Mouse (Mus musculus): ENCODE results near the gene Brix1.

Brix1 gene

DNA sequence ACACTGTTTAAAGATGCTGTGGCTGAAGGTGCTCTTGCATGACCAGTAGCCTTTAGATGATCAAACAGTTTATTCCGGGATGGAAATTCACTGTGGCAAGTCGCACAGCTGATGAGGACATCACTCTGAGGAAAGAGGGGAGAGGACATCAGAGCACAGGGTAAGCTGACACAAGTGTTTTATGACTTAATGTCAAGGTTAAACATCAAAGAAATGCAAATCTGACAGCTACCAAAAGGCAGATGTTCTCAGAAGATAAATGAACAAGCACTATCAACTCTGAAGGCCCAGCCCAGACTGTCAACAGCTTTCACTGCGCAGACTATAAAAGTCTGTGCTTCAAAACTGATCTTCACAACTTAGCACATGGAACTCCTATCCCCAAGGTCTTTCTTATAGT is 38.6 kb downstream of the Brix1 start:
- DNase-seq (ENCODE audit: low spot score): no peak

DNA sequence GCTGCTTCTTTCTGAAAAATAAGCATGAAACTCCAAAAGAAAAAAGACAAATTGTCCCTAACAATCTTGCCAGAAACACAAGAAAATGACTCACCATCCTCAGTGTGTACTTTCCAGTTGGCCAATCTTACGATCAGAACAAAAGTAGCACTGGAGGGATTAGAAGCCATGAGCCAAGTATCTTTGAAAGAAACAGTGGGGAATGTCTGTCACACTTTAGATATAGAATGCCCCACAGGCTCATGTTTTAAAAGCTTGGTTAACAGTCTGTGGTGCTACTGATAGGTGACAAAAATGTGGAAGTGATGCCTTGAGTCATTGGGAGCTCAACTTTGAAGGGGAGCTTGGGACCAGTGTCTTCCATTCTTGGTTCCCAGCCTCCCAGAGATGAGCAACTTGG is 43.5 kb downstream of the Brix1 start:
- DNase-seq (ENCODE audit: low spot score): no peak

DNA sequence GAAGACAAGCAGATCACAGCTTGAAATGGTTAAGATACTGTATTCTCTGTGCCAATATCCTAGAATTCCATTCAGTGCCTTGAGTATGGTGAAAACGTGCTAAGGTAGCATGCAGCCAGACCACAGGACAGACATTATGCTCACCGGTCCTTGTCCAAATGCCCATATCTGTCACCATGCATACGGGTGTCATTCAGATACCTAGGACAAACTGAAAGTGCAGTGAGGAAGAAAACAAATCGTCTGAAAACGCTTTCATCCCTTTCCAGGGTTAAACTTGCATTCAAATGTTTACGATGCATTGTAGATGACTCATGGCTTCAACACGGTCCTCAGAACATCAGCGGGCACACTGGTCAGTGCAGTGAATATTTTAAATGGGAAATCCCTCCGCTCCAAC is 44.3 kb downstream of the Brix1 start:
- DNase-seq (ENCODE audit: low spot score): no peak

DNA sequence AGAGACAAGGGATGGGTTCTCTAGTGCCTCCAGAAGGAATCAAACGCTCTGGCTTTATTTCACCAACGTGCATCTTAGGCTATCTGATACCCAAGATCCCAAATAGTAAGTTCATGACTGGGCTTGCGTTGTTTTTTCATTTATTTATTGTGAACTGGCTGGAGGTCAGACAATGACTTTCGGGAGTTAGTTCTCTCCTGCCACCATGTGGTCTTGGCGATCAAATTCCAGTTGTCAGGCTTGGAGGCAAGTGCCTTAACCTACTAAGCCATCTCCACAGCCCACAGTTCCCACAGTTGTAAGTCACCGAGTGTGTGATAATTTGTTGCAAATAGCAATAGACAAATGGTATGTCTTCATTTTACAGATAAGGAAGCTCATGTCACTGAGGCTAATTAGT is 45.8 kb downstream of the Brix1 start:
- DNase-seq (ENCODE audit: low spot score): peak; percentile 14

DNA sequence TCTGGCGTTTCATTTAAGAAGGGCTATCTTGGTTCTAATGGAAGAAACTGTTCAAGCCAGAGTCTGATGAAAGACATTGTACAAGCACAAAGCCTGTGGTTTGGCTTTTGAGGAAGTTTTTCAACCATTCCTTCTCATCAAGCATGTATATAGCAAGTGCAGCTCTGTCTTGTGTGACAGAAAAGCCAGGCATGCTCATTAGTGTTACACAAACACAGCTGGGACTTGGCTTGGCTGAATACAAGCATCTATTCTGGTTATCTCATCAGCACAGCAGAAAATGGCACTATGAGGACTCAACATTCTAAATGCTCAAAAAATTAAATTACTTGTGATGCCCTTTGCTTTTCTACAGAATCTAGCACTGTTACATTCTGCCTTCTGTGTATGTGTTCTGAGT is 48.9 kb downstream of the Brix1 start:
- DNase-seq (ENCODE audit: low spot score): no peak

DNA sequence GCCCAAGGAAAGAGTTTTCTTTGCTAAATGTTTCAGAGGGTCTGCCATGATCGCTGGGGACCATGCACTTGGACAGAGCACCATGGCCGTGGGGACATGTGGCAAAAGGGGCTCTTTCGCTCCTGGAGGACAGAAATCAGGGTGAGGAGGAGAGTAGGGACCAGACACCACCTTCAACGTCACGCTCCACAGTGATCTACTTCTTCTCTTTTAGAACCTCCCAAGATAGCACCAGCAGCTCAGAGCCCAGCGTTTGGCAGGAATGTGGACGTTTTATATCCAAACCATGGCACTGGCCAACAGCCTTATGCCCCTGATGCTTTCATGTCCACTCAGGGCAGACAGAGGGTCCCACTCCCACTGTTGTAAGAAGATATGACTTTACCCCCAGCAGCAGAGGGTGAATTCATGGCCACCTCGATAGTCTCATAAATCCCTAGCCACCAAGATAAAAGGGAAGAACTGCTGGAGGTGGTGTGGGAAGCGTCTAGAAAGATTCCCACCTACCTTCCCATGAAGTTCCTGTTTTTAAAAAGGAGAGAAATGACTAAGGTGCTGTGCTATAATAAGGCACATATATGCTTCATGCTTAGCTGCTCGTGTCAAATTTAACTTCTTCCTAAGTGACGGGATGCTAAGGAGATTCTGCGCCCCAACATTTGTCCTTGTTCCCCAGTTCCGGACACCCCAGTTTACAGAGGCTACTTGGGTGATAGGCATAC is 59.0 kb downstream of the Brix1 start:
- DNase-seq (ENCODE audit: low spot score): no peak

DNA sequence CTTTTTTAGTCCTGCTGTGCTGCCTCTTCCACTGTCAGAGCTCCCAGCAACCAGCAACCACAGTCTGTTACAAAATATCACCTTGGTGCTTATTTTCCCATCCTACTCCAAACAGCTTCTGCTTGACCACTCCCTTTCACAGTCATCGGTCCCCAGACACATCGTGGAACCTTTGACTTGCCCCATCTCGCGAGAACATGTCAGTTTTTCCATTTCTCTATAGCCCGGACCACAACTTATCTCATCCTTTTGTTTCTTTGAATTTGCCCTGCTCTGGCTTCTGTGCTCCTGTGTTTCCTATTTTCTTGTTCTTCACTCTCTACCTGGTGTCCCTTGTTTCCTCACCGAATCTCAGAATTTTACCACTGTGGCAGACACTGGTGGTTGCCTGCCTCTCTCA is 59.6 kb downstream of the Brix1 start:
- DNase-seq (ENCODE audit: low spot score): no peak
